Mouse (Mus musculus): Measurements from ENCODE around the gene Tspear. TPM values are rescaled to one million over a fixed set of nuclear protein-coding genes. Genes with fewer than 3 reads are reported as not detected.

Tspear gene
- polyA plus RNA-seq, 1 experiment from 2014 or later, result 0.74 TPM

DNA sequence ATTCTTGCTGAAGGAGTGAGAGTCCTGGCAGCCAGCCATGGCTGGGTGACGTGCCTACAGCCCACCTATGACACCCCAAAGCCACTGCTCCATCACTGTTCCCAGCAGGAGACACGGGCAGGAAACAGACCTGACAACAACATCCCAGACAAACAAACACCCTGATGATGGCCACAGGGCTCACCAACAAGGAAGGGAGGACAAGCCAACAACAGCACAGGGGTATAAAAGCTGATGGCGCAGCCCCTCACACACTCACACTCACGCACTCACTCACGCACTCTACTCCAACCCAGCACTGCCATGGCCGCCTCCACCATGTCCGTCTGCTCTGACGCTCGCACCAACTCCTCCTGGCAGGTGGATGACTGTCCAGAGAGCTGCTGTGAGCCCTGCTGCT is 166.2 kb downstream of the Tspear start, which contains the start of gene Gm10318:
Gene Gm10318, plus strand, starts transcription at position 301 of the 400 bp plus-strand sequence.
- 69% methylated on average over 9 of the region's 9 CpGs for WGBS
- Histone ChIP-seq H3K36me3 (ENCODE audit: control insufficient read depth, insufficient read depth, low read length) (no peaks in the 10 kb centered on the region), H3K4me3 (ENCODE audit: low read length) (no peak within 1 kb of the TSS), H3K9ac (ENCODE audit: low read depth, low read length) (no peak within 1 kb of the TSS), H3K4me2 (replicated peaks; ENCODE audit: low read depth, low read length) (no peak within 1 kb of the TSS), H3K27ac (ENCODE audit: low read depth, low read length) (no peak within 1 kb of the TSS), H3K4me1 (ENCODE audit: control insufficient read depth, insufficient read depth, low read length) (no peaks in the 10 kb centered on the region), H3K9me3 (ENCODE audit: control insufficient read depth, low read length) (no peaks in the 10 kb centered on the region), H3K27me3 (ENCODE audit: control insufficient read depth, insufficient read depth, low read length) (no peaks in the 10 kb centered on the region)
- ATAC-seq (ENCODE audit: low FRiP score, low TSS enrichment), result no peak

DNA sequence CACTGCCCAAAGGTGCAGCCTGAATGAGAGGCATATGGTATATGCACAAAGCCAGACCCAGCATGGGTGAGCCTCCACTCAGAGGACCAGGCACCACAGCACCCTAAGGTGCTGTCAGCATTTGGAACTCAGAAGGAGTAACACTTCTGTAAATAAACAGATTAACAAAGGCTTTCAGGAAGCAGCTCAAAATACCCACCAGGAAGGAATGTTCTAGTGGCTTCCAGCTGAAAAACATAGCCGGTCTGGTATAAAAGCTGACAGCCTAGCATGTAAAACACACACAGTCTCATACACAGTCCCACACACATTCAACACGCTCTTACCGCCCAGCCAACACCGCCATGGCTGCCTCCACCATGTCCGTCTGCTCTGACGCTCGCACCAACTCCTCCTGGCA is 175.3 kb downstream of the Tspear start, which contains the start of gene Gm3285:
Gene Gm3285, plus strand, starts transcription at position 301 of the 400 bp plus-strand sequence.
- Histone ChIP-seq H3K36me3 (ENCODE audit: control insufficient read depth, insufficient read depth, low read length) (no peaks in the 10 kb centered on the region), H3K9me3 (ENCODE audit: control insufficient read depth, low read length) (no peaks in the 10 kb centered on the region), H3K9ac (ENCODE audit: low read depth, low read length) (no peak within 1 kb of the TSS), H3K27me3 (ENCODE audit: control insufficient read depth, insufficient read depth, low read length) (no peaks in the 10 kb centered on the region), H3K4me2 (replicated peaks; ENCODE audit: low read depth, low read length) (no peak within 1 kb of the TSS), H3K4me1 (ENCODE audit: control insufficient read depth, insufficient read depth, low read length) (no peaks in the 10 kb centered on the region), H3K4me3 (ENCODE audit: low read length) (no peak within 1 kb of the TSS), H3K27ac (ENCODE audit: low read depth, low read length) (no peak within 1 kb of the TSS)
- WGBS, result 59% methylated on average over 7 of the region's 7 CpGs
- no peak for ATAC-seq (ENCODE audit: low FRiP score, low TSS enrichment)

- Histone ChIP-seq H3K36me3 (ENCODE audit: control insufficient read depth, insufficient read depth, low read length) (no peaks in the 10 kb centered on the region), H3K4me3 (ENCODE audit: low read length) (peak overlapping the region; percentile 17), H3K27me3 (ENCODE audit: control insufficient read depth, insufficient read depth, low read length) (no peaks in the 10 kb centered on the region), H3K9me3 (ENCODE audit: control insufficient read depth, low read length) (no peaks in the 10 kb centered on the region), H3K4me2 (replicated peaks; ENCODE audit: low read depth, low read length) (peak overlapping the region; percentile 44), H3K4me1 (ENCODE audit: control insufficient read depth, insufficient read depth, low read length) (no peaks in the 10 kb centered on the region), H3K9ac (ENCODE audit: low read depth, low read length) (no peak overlapping the region), H3K27ac (ENCODE audit: low read depth, low read length) (no peak overlapping the region)
- peak; percentile 92 for ATAC-seq (ENCODE audit: low FRiP score, low TSS enrichment)
- 27% methylated on average over 14 of the region's 14 CpGs for WGBS
Observed at GRCm38 (mm10) chr10:77864067-77864761, 177.8 kb downstream of the Tspear start.

DNA sequence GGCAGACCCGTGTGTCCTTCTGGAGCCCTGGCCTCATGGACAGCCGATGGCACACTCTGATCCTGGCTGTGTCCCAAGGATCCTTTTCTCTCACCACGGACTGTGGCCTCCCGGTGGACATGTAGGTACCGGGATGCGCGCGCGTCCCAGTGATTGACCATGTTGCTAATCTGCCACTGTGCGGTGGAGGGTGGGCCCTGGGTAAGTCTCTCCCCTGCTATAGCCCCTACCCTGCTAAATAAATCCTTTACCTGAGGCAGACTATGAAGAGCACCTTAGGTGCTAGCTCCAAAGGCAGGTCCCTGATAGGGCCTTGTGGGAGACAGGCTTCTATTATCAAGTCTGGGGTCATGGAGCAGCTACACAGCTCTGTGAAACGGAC is 178.4 kb downstream of the Tspear start:
- peak; percentile 48; the same call in 1 of the 2 replicates for ATAC-seq (ENCODE audit: low FRiP score, low TSS enrichment)
- H3K4me3 ChIP-seq (ENCODE audit: low read length), result peak overlapping the region; percentile 17

DNA sequence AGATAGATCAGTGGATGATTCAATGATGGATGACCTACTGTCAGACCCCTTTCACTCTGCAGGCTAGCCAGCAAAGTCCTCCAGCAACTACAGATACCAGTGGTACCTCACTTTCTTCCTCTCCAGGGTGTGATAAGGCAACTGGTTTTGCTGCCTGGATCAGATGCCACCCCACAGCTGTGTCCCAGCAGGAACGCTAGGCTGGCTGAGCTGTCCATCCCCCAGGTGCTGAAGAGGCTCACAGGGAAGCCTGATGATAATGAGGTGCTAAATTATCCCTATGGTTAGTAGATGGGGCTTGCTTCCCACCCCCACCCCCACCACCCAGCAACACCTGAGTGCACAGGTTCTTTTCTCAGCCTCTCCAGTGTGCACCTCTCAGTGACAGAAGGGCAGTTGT is 181.2 kb downstream of the Tspear start:
- Histone ChIP-seq H3K4me2 (replicated peaks; ENCODE audit: low read depth, low read length) (no peak overlapping the region), H3K4me1 (ENCODE audit: control insufficient read depth, insufficient read depth, low read length) (no peaks in the 10 kb centered on the region), H3K9me3 (ENCODE audit: control insufficient read depth, low read length) (no peaks in the 10 kb centered on the region), H3K4me3 (ENCODE audit: low read length) (no peak overlapping the region), H3K36me3 (ENCODE audit: control insufficient read depth, insufficient read depth, low read length) (no peaks in the 10 kb centered on the region), H3K27ac (ENCODE audit: low read depth, low read length) (no peak overlapping the region), H3K9ac (ENCODE audit: low read depth, low read length) (no peak overlapping the region), H3K27me3 (ENCODE audit: control insufficient read depth, insufficient read depth, low read length) (no peaks in the 10 kb centered on the region)
- 5% methylated on average over 1 of the region's 1 CpGs for WGBS
- ATAC-seq (ENCODE audit: low FRiP score, low TSS enrichment), result no peak

More for the DNA sequence above, 178.4 kb downstream of the Tspear start:
- H3K36me3 ChIP-seq (ENCODE audit: control insufficient read depth, insufficient read depth, low read length), result no peaks in the 10 kb centered on the region
- H3K9me3 ChIP-seq (ENCODE audit: control insufficient read depth, low read length), result no peaks in the 10 kb centered on the region
- H3K27ac ChIP-seq (ENCODE audit: low read depth, low read length), result no peak overlapping the region
- peak overlapping the region; percentile 44 for H3K4me2 ChIP-seq (replicated peaks; ENCODE audit: low read depth, low read length)
- no peaks in the 10 kb centered on the region for H3K27me3 ChIP-seq (ENCODE audit: control insufficient read depth, insufficient read depth, low read length)
- H3K4me1 ChIP-seq (ENCODE audit: control insufficient read depth, insufficient read depth, low read length), result no peaks in the 10 kb centered on the region
- WGBS, result 40% methylated on average over 11 of the region's 11 CpGs
- no peak overlapping the region for H3K9ac ChIP-seq (ENCODE audit: low read depth, low read length)

DNA sequence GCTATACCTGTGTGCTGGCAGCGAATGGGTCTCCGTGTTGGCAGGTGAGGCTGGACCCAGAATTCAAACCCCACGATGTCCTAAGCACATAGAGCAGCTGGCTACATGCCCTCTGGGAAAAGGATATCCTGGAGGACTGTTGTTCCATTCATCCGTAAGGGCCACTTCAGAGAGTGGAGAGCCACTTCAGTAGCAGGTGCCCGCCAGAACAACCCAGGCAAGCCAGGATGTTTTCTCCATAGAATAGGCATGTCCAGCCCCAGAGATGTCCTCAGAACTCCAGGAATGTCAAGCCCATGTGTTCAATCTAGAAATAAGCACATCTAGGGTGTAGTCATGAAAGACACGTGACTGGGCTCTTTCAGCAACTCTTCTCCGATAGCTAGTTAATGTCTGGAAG is 183.3 kb downstream of the Tspear start:
- H3K4me3 ChIP-seq (ENCODE audit: low read length), result no peak overlapping the region
- H3K4me2 ChIP-seq (replicated peaks; ENCODE audit: low read depth, low read length), result no peak overlapping the region
- H3K9ac ChIP-seq (ENCODE audit: low read depth, low read length), result no peak overlapping the region
- no peak for ATAC-seq (ENCODE audit: low FRiP score, low TSS enrichment)
- 96% methylated on average over 7 of the region's 7 CpGs for WGBS
- no peak overlapping the region for H3K27ac ChIP-seq (ENCODE audit: low read depth, low read length)
- H3K4me1 ChIP-seq (ENCODE audit: control insufficient read depth, insufficient read depth, low read length), result no peaks in the 10 kb centered on the region
- no peaks in the 10 kb centered on the region for H3K9me3 ChIP-seq (ENCODE audit: control insufficient read depth, low read length)
- H3K27me3 ChIP-seq (ENCODE audit: control insufficient read depth, insufficient read depth, low read length), result no peaks in the 10 kb centered on the region
- H3K36me3 ChIP-seq (ENCODE audit: control insufficient read depth, insufficient read depth, low read length), result no peaks in the 10 kb centered on the region

DNA sequence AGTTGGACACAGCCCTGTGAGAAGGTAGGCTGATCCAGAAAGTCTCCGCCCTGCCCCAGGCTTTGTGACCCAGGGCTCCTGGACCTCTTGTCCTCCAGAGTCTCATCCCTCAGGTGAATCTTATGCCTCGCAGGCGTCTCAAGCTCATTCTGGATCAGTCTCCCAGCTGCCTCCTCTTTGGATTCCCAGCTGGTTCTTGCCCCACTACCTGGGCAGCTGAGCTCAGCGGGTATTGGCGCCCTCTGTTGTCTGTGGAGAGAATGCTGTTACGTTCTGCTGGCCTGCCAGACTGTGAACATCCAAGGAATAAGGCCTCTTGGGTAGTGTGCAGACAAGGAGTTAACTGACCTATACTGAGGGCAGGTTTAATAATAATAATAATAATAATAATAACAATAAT is 192.6 kb downstream of the Tspear start:
- no peak overlapping the region for H3K27ac ChIP-seq (ENCODE audit: low read depth, low read length)
- no peak overlapping the region for H3K9ac ChIP-seq (ENCODE audit: low read depth, low read length)
- H3K9me3 ChIP-seq (ENCODE audit: control insufficient read depth, low read length), result no peaks in the 10 kb centered on the region
- no peak overlapping the region for H3K4me3 ChIP-seq (ENCODE audit: low read length)
- H3K4me2 ChIP-seq (replicated peaks; ENCODE audit: low read depth, low read length), result no peak overlapping the region
- no peak for ATAC-seq (ENCODE audit: low FRiP score, low TSS enrichment)
- no peaks in the 10 kb centered on the region for H3K4me1 ChIP-seq (ENCODE audit: control insufficient read depth, insufficient read depth, low read length)
- WGBS, result 64% methylated on average over 6 of the region's 6 CpGs
- H3K36me3 ChIP-seq (ENCODE audit: control insufficient read depth, insufficient read depth, low read length), result no peaks in the 10 kb centered on the region
- no peaks in the 10 kb centered on the region for H3K27me3 ChIP-seq (ENCODE audit: control insufficient read depth, insufficient read depth, low read length)

DNA sequence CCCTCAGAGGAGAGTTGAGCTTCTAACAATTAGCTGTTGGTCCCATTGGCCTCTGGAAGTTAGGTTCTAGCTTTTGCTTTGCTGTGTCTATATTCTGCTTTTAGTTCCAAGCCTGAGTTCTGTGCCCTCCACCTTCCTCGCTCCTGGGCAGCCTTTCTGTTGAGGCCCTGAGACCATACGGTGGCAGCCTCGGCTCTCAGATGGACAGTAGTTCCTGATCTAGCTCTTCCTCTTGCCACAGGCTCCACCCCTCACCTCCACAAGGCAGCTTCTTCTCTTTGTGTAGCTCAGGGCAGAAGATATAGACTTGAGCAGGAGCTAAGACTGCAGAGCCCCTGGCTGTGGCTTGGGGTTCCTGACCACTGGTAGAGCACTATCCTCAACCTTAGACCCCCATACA is 193.9 kb downstream of the Tspear start:
- WGBS, result 69% methylated on average over 3 of the region's 3 CpGs
- Histone ChIP-seq H3K27me3 (ENCODE audit: control insufficient read depth, insufficient read depth, low read length) (no peaks in the 10 kb centered on the region), H3K9me3 (ENCODE audit: control insufficient read depth, low read length) (no peaks in the 10 kb centered on the region), H3K36me3 (ENCODE audit: control insufficient read depth, insufficient read depth, low read length) (no peaks in the 10 kb centered on the region), H3K4me3 (ENCODE audit: low read length) (no peak overlapping the region), H3K4me1 (ENCODE audit: control insufficient read depth, insufficient read depth, low read length) (no peaks in the 10 kb centered on the region), H3K4me2 (replicated peaks; ENCODE audit: low read depth, low read length) (no peak overlapping the region), H3K27ac (ENCODE audit: low read depth, low read length) (no peak overlapping the region), H3K9ac (ENCODE audit: low read depth, low read length) (no peak overlapping the region)
- no peak for ATAC-seq (ENCODE audit: low FRiP score, low TSS enrichment)

GRCm38 (mm10) chr10:77882553-77882952 is 196.2 kb downstream of the Tspear start:
- Histone ChIP-seq H3K4me1 (ENCODE audit: control insufficient read depth, insufficient read depth, low read length) (no peaks in the 10 kb centered on the region), H3K36me3 (ENCODE audit: control insufficient read depth, insufficient read depth, low read length) (no peaks in the 10 kb centered on the region), H3K27ac (ENCODE audit: low read depth, low read length) (no peak overlapping the region), H3K4me3 (ENCODE audit: low read length) (no peak overlapping the region), H3K4me2 (replicated peaks; ENCODE audit: low read depth, low read length) (no peak overlapping the region), H3K27me3 (ENCODE audit: control insufficient read depth, insufficient read depth, low read length) (no peaks in the 10 kb centered on the region), H3K9me3 (ENCODE audit: control insufficient read depth, low read length) (no peaks in the 10 kb centered on the region), H3K9ac (ENCODE audit: low read depth, low read length) (no peak overlapping the region)
- ATAC-seq (ENCODE audit: low FRiP score, low TSS enrichment), result no peak
- 75% methylated on average over 5 of the region's 5 CpGs for WGBS
